Mouse (Mus musculus) liver, postnatal 0 days (tissue): ENCODE data around the gene Gm15319. TPM values are rescaled to one million over a fixed set of nuclear protein-coding genes. Genes with fewer than 3 reads are reported as not detected.
"Not testable (repeated sequence)": the region's sequence is repeated elsewhere in the genome, so short reads cannot be mapped to it uniquely, and the experiment has no call there.

ENCODE experiments used
- ATAC-seq: fragments of 200-750 bp; cut with Nextera tagmentation; 2 replicates; pipeline ENCODE4 v1.8.0; 2017; ENCODE audit warnings: mild to moderate bottlenecking, moderate library complexity
- DNase-seq: peaks from one replicate; pipeline ENCODE4 v3.0.0-alpha.2; 2016
- H3K27ac ChIP-seq: fragments of 300-500 bp; sonication (generic); 2 replicates; pipeline ENCODE4 v1.5.1; 2014; ENCODE audit warnings: antibody characterized with exemption, moderate library complexity, mild to moderate bottlenecking, low read depth
- H3K27me3 ChIP-seq: fragments of 300-500 bp; sonication (generic); 2 replicates; pipeline ENCODE4 v1.6.1; 2014; ENCODE audit warnings: low read length, control low read depth, mixed read lengths; ENCODE audit not compliant: insufficient read depth
- H3K36me3 ChIP-seq: fragments of 300-500 bp; sonication (generic); replicated peaks from 2 replicates; pipeline ENCODE4 v1.6.1; 2014; ENCODE audit warnings: mild to moderate bottlenecking, control low read depth, low read length, moderate library complexity, mixed read lengths; ENCODE audit not compliant: insufficient read depth
- H3K4me1 ChIP-seq: fragments of 300-500 bp; sonication (generic); 2 replicates; pipeline ENCODE4 v1.6.1; 2014; ENCODE audit warnings: antibody characterized with exemption, mild to moderate bottlenecking, control low read depth; ENCODE audit not compliant: insufficient read depth
- H3K4me2 ChIP-seq: fragments of 300-500 bp; sonication (generic); 2 replicates; pipeline ENCODE4 v1.6.1; 2014; ENCODE audit warnings: low read depth, mild to moderate bottlenecking, low read length, moderate library complexity, mixed read lengths
- H3K4me3 ChIP-seq: fragments of 300-500 bp; sonication (generic); 2 replicates; pipeline ENCODE4 v1.5.1; 2014; ENCODE audit warnings: low read depth, low read length
- H3K9ac ChIP-seq: fragments of 300-500 bp; sonication (generic); replicated peaks from 2 replicates; pipeline ENCODE4 v1.6.1; 2014; ENCODE audit warnings: mild to moderate bottlenecking, moderate library complexity
- H3K9me3 ChIP-seq: fragments of 300-500 bp; sonication (generic); 2 replicates; pipeline ENCODE4 v1.6.1; 2016; ENCODE audit warnings: mild to moderate bottlenecking, control low read depth, low read length, mixed read lengths
- WGBS: fragments of 180-500 bp; shearing (Covaris S2); extraction: QIAGEN DNeasy Blood & Tissue Kit; methylation state at CpG from one replicate; pipeline ENCODE4 v1.1.7; 2014; ENCODE audit not compliant: insufficient replicate concordance; 5-methylcytosine and 5-hydroxymethylcytosine counted together
- polyA plus RNA-seq: library from polyadenylated mRNA; unstranded; fragments of >200 nt; fragmentation: Nextera tagmentation; extraction: Ambion mirVana; gene quantifications from 2 replicates; pipeline ENCODE4 v1.2.1, GENCODE M21; 2015

Gene Gm15319
- polyA plus RNA-seq, 1 experiment from 2014 or later, result not detected

DNA sequence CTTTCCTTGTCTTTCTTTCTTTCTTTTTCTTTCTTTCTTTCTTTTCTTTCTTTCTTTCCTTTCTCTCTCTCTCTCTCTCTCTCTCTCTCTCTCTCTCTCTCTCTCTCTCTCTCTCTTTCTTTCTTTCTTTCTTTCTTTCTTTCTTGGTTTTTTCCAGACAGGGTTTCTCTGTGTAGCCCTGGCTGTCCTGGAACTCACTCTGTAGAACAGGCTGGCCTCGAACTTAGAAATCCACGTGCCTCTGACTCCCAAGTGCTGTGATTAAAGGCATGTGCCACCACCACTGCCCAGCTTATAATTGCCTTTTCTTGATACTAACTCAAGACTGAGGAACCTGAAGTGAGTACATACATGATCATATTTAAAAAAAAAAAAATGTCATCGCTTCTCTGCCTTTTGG lies 75.3 kb downstream of the Gm15319 start:
- not testable (repeated sequence) for H3K4me3 ChIP-seq, ATAC-seq, H3K9me3 ChIP-seq, H3K27me3 ChIP-seq, DNase-seq, H3K4me1 ChIP-seq, H3K36me3 ChIP-seq, H3K4me2 ChIP-seq, H3K27ac ChIP-seq, H3K9ac ChIP-seq
- 81% methylated on average over 3 of the region's 3 CpGs for WGBS
